Mouse (Mus musculus) gonadal fat pad, adult 2 months (tissue): ENCODE measurements around the gene Epn2. TPM values are rescaled to one million over a fixed set of nuclear protein-coding genes. Genes with fewer than 3 reads are reported as not detected.

Experiments used
- polyA plus RNA-seq: library from polyadenylated mRNA; depleted of rRNA; stranded (reverse); fragments of >200 nt; gene quantifications from 2 replicates; pipeline ENCODE4 v1.2.3, GENCODE M21; 2012; rRNA removed

Gene Epn2
- polyA plus RNA-seq, 1 experiment = 44.7 TPM

Other genes starting within 250 kb of the Epn2 start
- gene Slc47a2, start 236.8 kb downstream of the Epn2 start, polyA plus RNA-seq = 1.8 and 2.8 TPM in 2 replicates
- 3.4 and 4.1 TPM in 2 replicates for gene Slc47a1, start 201.3 kb downstream of the Epn2 start, polyA plus RNA-seq
- gene Rnf112, start 125.6 kb downstream of the Epn2 start, polyA plus RNA-seq = 0.26 and 0.66 TPM in 2 replicates
- gene Mfap4, start 94.3 kb downstream of the Epn2 start, polyA plus RNA-seq = 180 and 229 TPM in 2 replicates
- gene Mapk7, start 85.3 kb downstream of the Epn2 start, polyA plus RNA-seq = 19.7 and 21.7 TPM in 2 replicates
- 32.2 and 37.9 TPM in 2 replicates for gene B9d1, start 74.5 kb downstream of the Epn2 start, polyA plus RNA-seq
- gene Grap, start 73.6 kb upstream of the Epn2 start, polyA plus RNA-seq = 12.1 and 13.6 TPM in 2 replicates
- gene Fam83g, start 104.4 kb upstream of the Epn2 start, polyA plus RNA-seq = 2.6 and 3.7 TPM in 2 replicates
- gene Slc5a10, start 141.1 kb upstream of the Epn2 start, polyA plus RNA-seq = 0.09 and 0.14 TPM in 2 replicates
- 23.9 and 24.1 TPM in 2 replicates for gene Prpsap2, start 182.4 kb upstream of the Epn2 start, polyA plus RNA-seq